ENCODE assay signal across 10 mouse cellular contexts in genomic region chr15:85266729-85267434, GRCm38 (mm10).
DNase-seq lines count a peak whose midpoint lies in the region; ATAC-seq and TF ChIP-seq lines count a peak whose summit lies in the region.
"Had no signal": no experiment of that assay in that cellular context is flagged by ENCODE, and none has a peak within 500 bp of the region (broad histone marks: within the 10 kb centered on the region; RNA-seq: fewer than 3 reads in every experiment).

No protein-coding gene starts in this region.

- H3K36me3 ChIP-seq in forebrain, embryonic 13.5 days (ENCODE audit: poor library complexity, severe bottlenecking), result peaks cover 19% of the 10 kb centered on the region
- no peaks in the 10 kb centered on the region for H3K36me3 ChIP-seq in hindbrain, postnatal 0 days (ENCODE audit: insufficient read depth, low read length)
- peaks cover 5% of the 10 kb centered on the region; the same call in 1 of the 2 replicates for H3K36me3 ChIP-seq in stomach, embryonic 16.5 days (ENCODE audit: control insufficient read depth, insufficient read depth, low read length)
- H3K36me3 ChIP-seq: G1E had no signal

- 36% methylated on average over 14 of the region's 14 CpGs for WGBS in forebrain, embryonic 13.5 days
- 43% methylated on average over 14 of the region's 14 CpGs for WGBS in hindbrain, postnatal 0 days
- WGBS in stomach, embryonic 16.5 days, result 43% methylated on average over 14 of the region's 14 CpGs

- no peak overlapping the region for H3K9ac ChIP-seq in forebrain, embryonic 13.5 days
- H3K9ac ChIP-seq in hindbrain, postnatal 0 days (replicated peaks; ENCODE audit: low read length), result no peak overlapping the region
- H3K9ac ChIP-seq in stomach, embryonic 16.5 days (ENCODE audit: low read length), result no peak overlapping the region

- intact Hi-C loops in heart, postnatal 25 days (cut with DNase I), result loop anchor here (2.0 to 5.0 kb wide), 3 partner anchors 50 to 316 kb away; partner anchors contain the start of gene Wnt7b
- intact Hi-C loops in left cerebral cortex, postnatal 4 days (cut with DNase I), result loop anchor here (2.0 to 10.0 kb wide), 4 partner anchors 50 to 438 kb away; partner anchors contain the start of gene Wnt7b

- no peaks in the 10 kb centered on the region for H3K4me1 ChIP-seq in forebrain, embryonic 13.5 days
- H3K4me1 ChIP-seq in hindbrain, postnatal 0 days (ENCODE audit: insufficient read depth, low read length), result no peaks in the 10 kb centered on the region
- H3K4me1 ChIP-seq in stomach, embryonic 16.5 days (ENCODE audit: control insufficient read depth, insufficient read depth, low read length), result 0 out of 2 replicates have a peak, but pooled peaks cover 2% of the 10 kb centered on the region

- H3K4me2 ChIP-seq in forebrain, embryonic 13.5 days, result no peak overlapping the region
- no peak overlapping the region for H3K4me2 ChIP-seq in hindbrain, postnatal 0 days (ENCODE audit: low read depth, low read length)
- H3K4me2 ChIP-seq in stomach, embryonic 16.5 days (ENCODE audit: low read depth, low read length), result no peak overlapping the region

- ATAC-seq in forebrain, embryonic 13.5 days, result 0 out of 2 replicates have a peak, but pooled peaks have one; percentile 66
- peak; percentile 66 for ATAC-seq in hindbrain, postnatal 0 days
- ATAC-seq in stomach, embryonic 16.5 days (ENCODE audit: insufficient read depth, low FRiP score), result peak; percentile 27; the same call in 1 of the 2 replicates

- no peak overlapping the region for H3K27ac ChIP-seq in forebrain, embryonic 13.5 days
- H3K27ac ChIP-seq in hindbrain, postnatal 0 days, result no peak overlapping the region
- H3K27ac ChIP-seq in stomach, embryonic 16.5 days (ENCODE audit: low read length), result no peak overlapping the region

- peak; percentile 87 for TF ChIP-seq CTCF in hindbrain, postnatal 0 days (IDR thresholded peaks at IDR 0.05; ENCODE audit: low read depth)

- H3K4me3 ChIP-seq in forebrain, embryonic 13.5 days, result no peak overlapping the region
- H3K4me3 ChIP-seq in hindbrain, postnatal 0 days (ENCODE audit: low read length), result no peak overlapping the region
- H3K4me3 ChIP-seq in stomach, embryonic 16.5 days (replicated peaks; ENCODE audit: low read length), result no peak overlapping the region
- H3K4me3 ChIP-seq: myocyte had no signal

- no peaks in the 10 kb centered on the region for H3K27me3 ChIP-seq in forebrain, embryonic 13.5 days
- no peaks in the 10 kb centered on the region for H3K27me3 ChIP-seq in hindbrain, postnatal 0 days (ENCODE audit: insufficient read depth, low read length)
- no peaks in the 10 kb centered on the region; the same call in 1 of the 2 replicates for H3K27me3 ChIP-seq in stomach, embryonic 16.5 days (ENCODE audit: control insufficient read depth, insufficient read depth, low read length)

- no peaks in the 10 kb centered on the region for H3K9me3 ChIP-seq in forebrain, embryonic 13.5 days (replicated peaks)
- H3K9me3 ChIP-seq in hindbrain, postnatal 0 days (ENCODE audit: low read length), result no peaks in the 10 kb centered on the region
- no peaks in the 10 kb centered on the region for H3K9me3 ChIP-seq in stomach, embryonic 16.5 days (replicated peaks; ENCODE audit: control insufficient read depth, low read length)

- DNase-seq in heart, adult 18-20 months, result peak; percentile 61 to 90
- DNase-seq in heart, postnatal 25 days (ENCODE audit: low spot score), result no peak
- DNase-seq in c-Kit-positive CD71-negative TER-119-negative erythroid progenitor cells, embryonic 14.5 days (ENCODE audit: low read depth), result peak; percentile 62
- DNase-seq in hindbrain, postnatal 0 days (ENCODE audit: low spot score), result peak; percentile 94
- peak; percentile 88 for DNase-seq in left cerebral cortex, postnatal 4 days
- DNase-seq in natural killer cell, adult 2 months (ENCODE audit: low spot score in 2 of 2), result peak; percentile 22 to 45
